Mouse (Mus musculus) embryonic fibroblast, embryonic 13.5 days (primary cell): ENCODE data around the gene Slc27a2.

Experiments used
- CTCF ChIP-seq: IDR thresholded peaks from 2 replicates; pipeline ENCODE4 v1.5.1; 2011; ENCODE audit warnings: mild to moderate bottlenecking, control low read depth, low read length, moderate library complexity, borderline replicate concordance; ENCODE audit not compliant: insufficient read depth
- POLR2A ChIP-seq: IDR thresholded peaks from 2 replicates; pipeline ENCODE4 v1.6.1; 2011; ENCODE audit warnings: low read depth, mild to moderate bottlenecking, control low read depth, low read length, moderate library complexity

DNA sequence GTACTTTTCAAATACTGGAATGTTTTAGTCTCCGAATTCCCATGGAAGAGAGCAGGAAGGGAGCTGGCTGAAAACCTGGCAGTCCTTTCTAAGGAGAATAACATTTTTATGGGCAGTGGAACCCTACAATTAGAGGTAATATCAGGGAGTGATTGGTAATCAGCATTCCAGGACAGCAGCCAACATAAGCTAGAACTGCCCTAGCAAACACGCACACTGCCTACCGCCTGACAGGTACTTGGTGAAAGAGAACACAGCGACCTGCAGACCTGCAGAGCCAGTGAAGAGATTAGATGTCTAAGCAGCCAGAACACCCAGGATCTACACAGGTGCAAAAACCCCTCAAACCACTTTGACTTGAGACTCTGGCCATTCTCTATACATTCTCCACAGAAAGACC lies 20.5 kb downstream of the Slc27a2 start:
- no peak for TF ChIP-seq POLR2A
- TF ChIP-seq CTCF = no peak
